Mouse (Mus musculus) cerebellum, adult (tissue): Measurements from ENCODE around the gene Agrp.

Experiments used
- ATAC-seq: cut with Nextera tagmentation; 2 replicates; pipeline ENCODE4 v1.9.2; 2017; ENCODE audit warnings: mild to moderate bottlenecking, moderate library complexity, mixed read lengths; ENCODE audit not compliant: insufficient number of reproducible peaks, low FRiP score, low TSS enrichment

The Agrp gene

GRCm38 (mm10) chr8:105555230-105555629 lies 82.0 kb downstream of the Agrp start:
- no peak for ATAC-seq

GRCm38 (mm10) chr8:105554087-105554486 lies 83.1 kb downstream of the Agrp start:
- ATAC-seq: peak; percentile 91

GRCm38 (mm10) chr8:105552824-105553223 lies 84.4 kb downstream of the Agrp start:
- ATAC-seq: no peak

GRCm38 (mm10) chr8:105552032-105552431 lies 85.2 kb downstream of the Agrp start:
- no peak for ATAC-seq

- ATAC-seq: no peak
These were observed 87.1 kb downstream of the Agrp start for GRCm38 (mm10) chr8:105550083-105550482.

- ATAC-seq: no peak
These were observed 87.7 kb downstream of the Agrp start for GRCm38 (mm10) chr8:105549506-105549905.

- ATAC-seq: no peak
These were observed 90.5 kb downstream of the Agrp start for GRCm38 (mm10) chr8:105546384-105547350.

- no peak for ATAC-seq
These were observed 91.9 kb downstream of the Agrp start for GRCm38 (mm10) chr8:105545249-105545648.

- 0 out of 2 replicates have a peak, but pooled peaks have one; percentile 45 for ATAC-seq
These were observed 92.5 kb downstream of the Agrp start for GRCm38 (mm10) chr8:105544544-105545205.

- ATAC-seq: no peak
These were observed 93.5 kb downstream of the Agrp start for GRCm38 (mm10) chr8:105543703-105544102.

GRCm38 (mm10) chr8:105542808-105543207 lies 94.4 kb downstream of the Agrp start:
- no peak for ATAC-seq

- no peak for ATAC-seq
These were observed 95.0 kb downstream of the Agrp start for GRCm38 (mm10) chr8:105542032-105542656.

GRCm38 (mm10) chr8:105538940-105539339 lies 98.3 kb downstream of the Agrp start:
- no peak for ATAC-seq

- peak; percentile 69 for ATAC-seq
These were observed 100.0 kb downstream of the Agrp start for GRCm38 (mm10) chr8:105537011-105537677.

- no peak for ATAC-seq
These were observed 100.6 kb downstream of the Agrp start for GRCm38 (mm10) chr8:105536546-105536945.

GRCm38 (mm10) chr8:105533892-105534329 lies 103.3 kb downstream of the Agrp start:
- ATAC-seq: no peak; the same call in 1 of the 2 replicates

- ATAC-seq: no peak
These were observed 103.8 kb downstream of the Agrp start for GRCm38 (mm10) chr8:105533439-105533838.

- ATAC-seq: no peak
These were observed 105.4 kb downstream of the Agrp start for GRCm38 (mm10) chr8:105531774-105532173.

- ATAC-seq: no peak
These were observed 107.9 kb downstream of the Agrp start for GRCm38 (mm10) chr8:105529271-105529670.

- ATAC-seq: no peak
These were observed 109.0 kb downstream of the Agrp start for GRCm38 (mm10) chr8:105528206-105528605.
